Mouse (Mus musculus): ENCODE data around the gene Plekhh3.

The Plekhh3 gene

DNA sequence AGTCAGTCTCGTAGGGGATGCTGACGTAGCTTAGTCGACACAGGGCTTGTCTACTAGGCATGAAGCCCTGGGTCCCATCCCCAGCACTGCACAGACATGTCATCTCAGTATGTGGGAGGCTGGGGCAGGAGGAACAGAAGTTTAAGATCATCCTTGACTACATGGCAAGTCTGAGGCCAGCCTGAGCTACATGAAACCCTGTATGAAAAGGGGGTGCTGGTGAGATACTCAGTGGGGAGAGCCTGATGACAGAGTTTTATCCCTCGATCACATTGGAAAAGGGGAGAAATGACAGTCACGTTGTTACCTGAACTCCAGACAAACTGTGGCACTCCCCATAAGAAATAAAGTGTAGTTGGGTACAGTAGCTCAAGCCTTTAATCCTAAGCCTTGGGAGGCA, 16.4 kb upstream of the Plekhh3 start:
- CTCF ChIA-PET: no interaction called here

- CTCF ChIA-PET: interaction anchor here (0.5 kb wide), 1 partner anchor 22 kb away, joined by 13 read pairs; no protein-coding TSS in a partner anchor
Measured at GRCm38 (mm10) chr11:101186526-101187247, 15.5 kb upstream of the Plekhh3 start.

- CTCF ChIA-PET: interaction anchor here (0.7 kb wide), 1 partner anchor 24 kb away, joined by 3 read pairs; no protein-coding TSS in a partner anchor
Measured at GRCm38 (mm10) chr11:101185441-101185840, 14.3 kb upstream of the Plekhh3 start.

DNA sequence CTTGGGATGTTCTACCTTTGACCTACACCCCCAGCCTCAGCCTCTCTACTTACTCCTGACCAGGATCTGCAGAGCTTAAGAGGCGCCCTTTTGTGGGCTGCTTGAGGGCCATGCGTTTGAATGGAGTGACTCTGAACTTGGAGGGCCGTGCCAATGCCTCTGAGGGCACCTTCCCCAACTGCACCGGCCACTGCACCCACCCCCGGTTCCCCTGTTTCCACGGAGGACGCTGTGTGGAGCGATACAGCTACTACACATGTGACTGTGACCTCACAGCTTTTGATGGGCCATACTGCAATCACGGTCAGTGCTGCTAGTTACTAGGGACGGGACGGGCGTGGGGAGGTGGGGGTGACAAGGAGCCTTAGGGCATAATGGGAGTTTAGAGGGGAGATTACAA, 13.8 kb upstream of the Plekhh3 start:
- CTCF ChIA-PET: interaction anchor here (0.7 kb wide), 1 partner anchor 23 kb away, joined by 3 read pairs; no protein-coding TSS in a partner anchor

- CTCF ChIA-PET: no interaction called here
Measured at GRCm38 (mm10) chr11:101182771-101183517, 11.8 kb upstream of the Plekhh3 start.

- CTCF ChIA-PET: interaction anchor here (0.5 to 0.9 kb wide), 3 partner anchors 40 to 123 kb away, joined by 3 to 4 read pairs (median 3); no protein-coding TSS in a partner anchor
Measured at GRCm38 (mm10) chr11:101181961-101182360, 10.8 kb upstream of the Plekhh3 start.

DNA sequence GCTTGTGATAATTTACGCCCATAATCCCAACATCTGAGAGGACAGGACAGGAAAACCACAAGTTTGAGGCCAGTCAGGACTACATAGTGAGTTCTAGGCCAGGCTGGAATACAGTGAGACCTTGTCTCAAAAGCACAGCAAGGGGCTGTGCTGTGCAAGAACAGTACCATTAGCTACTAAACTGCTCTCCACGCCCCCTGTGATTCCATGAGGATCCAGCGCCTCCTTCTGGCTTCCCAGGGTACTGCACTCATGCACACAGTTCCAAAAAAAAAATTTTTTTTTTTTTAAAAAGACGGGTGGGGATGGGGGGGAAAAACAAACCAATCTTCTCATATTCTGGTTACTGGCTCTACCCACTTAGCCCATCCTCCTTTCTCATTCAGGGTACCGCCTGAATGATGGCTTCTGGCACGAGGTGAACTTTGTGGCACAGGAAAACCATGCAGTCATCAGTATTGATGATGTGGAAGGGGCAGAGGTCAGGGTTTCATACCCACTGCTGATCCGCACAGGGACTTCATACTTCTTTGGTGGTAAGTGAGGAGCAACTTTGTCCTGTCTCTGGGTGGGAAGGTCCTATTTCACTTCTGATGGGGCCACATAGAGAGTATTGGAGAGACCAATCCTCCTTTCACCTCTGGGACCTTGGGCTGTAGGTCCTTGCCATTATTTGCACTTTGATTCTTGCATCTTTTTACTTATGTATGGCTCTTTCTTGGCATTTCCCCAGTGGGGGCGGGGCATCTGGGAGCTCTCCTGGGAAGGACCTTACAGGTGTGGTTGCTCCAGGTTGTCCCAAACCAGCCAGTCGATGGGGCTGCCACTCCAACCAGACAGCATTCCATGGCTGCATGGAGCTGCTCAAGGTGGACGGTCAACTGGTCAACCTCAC, 9.9 kb upstream of the Plekhh3 start:
- CTCF ChIA-PET: interaction anchor here (0.5 to 0.9 kb wide), 5 partner anchors 47 to 161 kb away, joined by 3 to 7 read pairs (median 4); no protein-coding TSS in a partner anchor

- CTCF ChIA-PET: interaction anchor here (0.5 to 0.7 kb wide), 4 partner anchors 26 to 162 kb away, joined by 3 to 12 read pairs (median 6); no protein-coding TSS in a partner anchor
Measured at GRCm38 (mm10) chr11:101180261-101180660, 9.1 kb upstream of the Plekhh3 start.

DNA sequence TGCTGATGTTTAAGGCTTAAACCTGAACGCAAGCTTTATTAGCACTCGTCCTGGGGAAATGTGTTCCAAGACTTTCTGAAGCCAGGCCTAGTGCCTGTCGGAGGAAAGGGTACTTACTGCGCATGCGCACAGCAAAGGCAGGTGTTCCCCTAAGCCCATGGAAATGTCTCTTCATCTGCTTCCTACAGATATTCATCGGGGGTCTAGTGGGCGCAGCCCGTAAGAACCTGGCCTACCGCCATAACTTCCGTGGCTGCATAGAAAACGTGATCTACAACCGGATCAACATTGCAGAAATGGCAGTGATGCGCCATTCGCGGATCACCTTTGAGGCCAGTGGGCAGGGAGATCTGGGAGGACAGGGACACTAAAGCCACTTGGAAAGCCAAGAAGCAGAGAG, 8.2 kb upstream of the Plekhh3 start:
- CTCF ChIA-PET: interaction anchor here (0.7 kb wide), 1 partner anchor 18 kb away, joined by 7 read pairs; no protein-coding TSS in a partner anchor

GRCm38 (mm10) chr11:101178061-101179058, 7.2 kb upstream of the Plekhh3 start:
- CTCF ChIA-PET: interaction anchor here (1.0 to 1.1 kb wide), 2 partner anchors 22 to 109 kb away, joined by 4 read pairs; partner anchors contain the start of genes Naglu and Tubg2

DNA sequence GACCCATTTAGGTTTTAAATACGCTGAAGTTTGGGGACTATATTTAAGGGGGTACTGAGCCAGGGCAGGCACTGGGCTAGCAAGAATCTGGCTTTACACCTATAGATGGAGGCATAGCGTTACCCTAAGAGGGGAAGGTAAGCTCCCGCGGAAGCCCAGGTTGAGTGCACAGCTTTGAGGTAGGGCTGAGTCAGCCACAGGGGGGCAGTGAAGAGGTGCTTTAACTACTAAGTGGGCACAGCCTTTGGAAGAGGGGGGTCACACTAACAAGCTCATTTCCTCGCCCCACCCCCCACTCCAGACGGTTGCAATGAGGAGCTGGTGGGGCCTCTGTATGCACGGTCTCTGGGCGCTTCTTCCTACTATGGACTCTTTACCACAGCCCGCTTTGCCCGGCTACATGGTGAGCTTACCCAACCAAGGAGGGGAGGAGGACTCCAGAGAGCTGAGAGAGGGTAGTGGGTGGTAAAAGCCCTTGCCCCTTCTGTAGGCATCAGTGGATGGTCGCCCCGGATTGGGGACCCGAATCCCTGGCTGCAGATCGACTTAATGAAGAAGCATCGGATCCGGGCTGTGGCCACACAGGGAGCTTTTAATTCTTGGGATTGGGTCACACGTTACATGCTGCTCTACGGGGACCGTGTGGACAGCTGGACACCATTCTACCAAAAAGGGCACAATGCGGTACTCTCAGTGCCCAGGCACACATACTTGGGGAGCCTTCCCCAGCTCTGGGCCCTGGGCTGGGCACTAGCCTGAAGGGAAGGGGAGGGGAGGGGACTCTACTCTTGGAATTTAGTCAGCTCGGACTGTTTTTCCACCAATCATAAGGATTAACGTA, 6.0 kb upstream of the Plekhh3 start:
- CTCF ChIA-PET: interaction anchor here (0.6 to 2.6 kb wide), 5 partner anchors 21 to 621 kb away, joined by 3 to 15 read pairs (median 4); partner anchors contain the start of genes Naglu, Psmc3ip and Tubg2

GRCm38 (mm10) chr11:101176117-101176691, 5.1 kb upstream of the Plekhh3 start:
- CTCF ChIA-PET: interaction anchor here (0.5 to 2.6 kb wide), 6 partner anchors 12 to 785 kb away, joined by 3 to 15 read pairs (median 5); partner anchors contain the start of genes Psmc3ip and Rab5c

- CTCF ChIA-PET: interaction anchor here (0.7 to 2.6 kb wide), 5 partner anchors 12 to 785 kb away, joined by 3 to 15 read pairs (median 6); partner anchors contain the start of genes Psmc3ip and Rab5c
Measured at GRCm38 (mm10) chr11:101175636-101176116, 4.5 kb upstream of the Plekhh3 start.

DNA sequence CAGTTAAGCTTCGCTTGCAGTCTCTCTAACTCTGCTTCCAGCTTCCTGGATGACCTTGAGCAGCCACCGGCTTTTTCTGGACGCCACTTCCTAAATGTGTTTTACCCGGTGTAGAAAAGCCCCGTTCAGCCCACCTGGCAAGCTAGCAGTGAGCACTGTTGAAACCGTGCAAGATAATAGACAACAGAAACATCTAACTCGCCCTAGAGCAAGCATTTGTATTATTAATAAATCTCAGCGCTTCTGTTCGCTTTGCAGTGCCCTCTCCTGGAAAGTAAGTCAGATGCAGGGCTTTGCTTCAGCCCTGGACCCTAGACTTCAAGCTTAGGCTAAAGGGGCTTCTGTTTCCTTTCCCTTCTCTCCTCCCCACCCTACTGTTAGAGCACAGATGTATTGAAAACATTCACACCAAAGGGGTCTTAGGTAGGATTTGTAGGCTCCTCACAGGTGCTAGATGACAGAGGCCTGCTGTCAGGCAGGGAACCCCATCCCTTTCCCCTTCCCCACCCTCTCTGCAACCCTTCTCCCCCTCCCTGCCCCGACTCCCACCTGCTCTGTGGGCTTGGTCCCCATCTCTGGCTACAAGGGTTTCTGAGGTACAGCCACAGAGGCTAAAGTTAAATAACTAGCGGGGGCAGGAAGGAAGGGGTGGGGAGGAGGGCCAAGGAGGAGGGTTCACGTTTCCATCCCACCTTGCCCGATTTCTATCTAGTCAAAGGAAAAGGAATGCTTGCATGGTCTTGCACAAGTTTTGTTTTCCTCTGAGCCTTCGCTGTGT, 3.9 kb upstream of the Plekhh3 start, which contains the start of gene Ccr10:
Ccr10 (minus strand) TSS at position 593 of the 778 bp plus-strand sequence.
- CTCF ChIA-PET: interaction anchor here (0.5 to 2.6 kb wide), 4 partner anchors 36 to 521 kb away, joined by 3 to 15 read pairs (median 4); partner anchors contain the start of gene Psmc3ip

- CTCF ChIA-PET: interaction anchor here (0.5 to 0.7 kb wide), 3 partner anchors 35 to 521 kb away, joined by 3 to 4 read pairs (median 3); no protein-coding TSS in a partner anchor
Measured at GRCm38 (mm10) chr11:101174389-101174745, 3.2 kb upstream of the Plekhh3 start.

DNA sequence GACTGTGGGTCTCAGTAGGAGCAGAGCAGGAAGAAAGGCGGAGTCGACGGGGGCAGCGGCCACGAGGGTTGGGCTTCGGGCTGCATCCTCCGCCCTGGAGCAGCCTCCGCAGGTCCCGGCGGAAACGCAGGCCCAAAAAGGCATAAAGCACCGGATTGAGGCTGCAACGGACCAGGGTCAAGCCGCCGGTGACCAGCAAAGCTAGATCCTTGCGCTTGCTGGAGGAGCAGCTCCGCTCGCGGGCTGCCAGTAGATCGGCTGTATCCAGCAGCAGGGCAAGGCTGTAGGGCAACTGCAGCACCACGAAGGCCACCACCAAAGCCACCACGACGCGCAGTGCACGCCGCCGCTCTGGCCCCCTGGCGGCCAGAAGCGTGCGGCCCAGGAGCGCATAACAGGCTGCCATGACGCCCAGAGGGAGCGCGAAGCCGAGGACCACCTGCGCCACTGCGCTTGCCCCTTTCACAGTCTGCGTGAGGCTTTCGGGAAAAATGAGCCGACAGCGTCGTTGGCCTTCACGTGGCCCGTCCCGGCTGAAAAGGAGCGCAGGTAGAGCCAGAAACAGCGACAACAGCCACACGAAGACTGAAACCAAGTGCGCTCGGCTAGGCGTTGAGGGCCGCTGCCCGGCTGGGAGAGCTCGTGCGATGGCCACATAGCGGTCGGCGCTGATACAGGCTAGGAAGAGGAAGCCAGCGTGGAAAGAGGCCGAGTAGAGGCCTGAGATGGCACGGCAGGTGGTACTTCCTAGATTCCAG, 2.7 kb upstream of the Plekhh3 start:
- CTCF ChIA-PET: interaction anchor here (0.5 to 1.0 kb wide), 3 partner anchors 35 to 520 kb away, joined by 3 to 4 read pairs (median 3); no protein-coding TSS in a partner anchor

All from spleen, embryonic (tissue).